Mouse (Mus musculus): ENCODE measurements around the gene Olfr603. TPM values are rescaled to one million over a fixed set of nuclear protein-coding genes. Genes with fewer than 3 reads are reported as not detected.
"Not testable (repeated sequence)": the region's sequence is repeated elsewhere in the genome, so short reads cannot be mapped to it uniquely, and the experiment has no call there.

Olfr603 gene
- not detected in 2 replicates for polyA plus RNA-seq (2015; fragmentation: Nextera tagmentation; extraction: Ambion mirVana)

DNA sequence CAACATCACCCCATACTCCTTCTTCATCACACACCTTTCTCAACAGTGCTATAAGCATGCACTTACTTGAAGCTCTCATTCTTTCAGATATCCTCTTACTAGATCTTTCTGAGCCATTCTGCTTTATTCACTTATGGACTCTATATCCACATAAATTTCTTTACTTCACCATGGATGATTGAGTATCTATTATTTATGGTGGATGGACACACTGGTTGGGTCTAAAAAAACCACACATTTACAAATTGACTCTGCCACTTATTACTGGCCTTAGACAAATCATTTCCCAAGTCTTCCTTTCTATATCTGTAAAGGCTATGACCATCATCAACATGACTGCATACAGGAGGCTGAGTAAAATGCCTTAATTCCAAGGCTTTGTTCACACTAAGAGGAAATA lies at the start of gene Olfr603:
Olfr603 (minus strand) TSS at position 101 of the 400 bp plus-strand sequence.
- Histone ChIP-seq H3K4me3 (replicated peaks) (no peak within 1 kb of the TSS), H3K9me3 (no peaks in the 10 kb centered on the region)
- no peak for ATAC-seq

DNA sequence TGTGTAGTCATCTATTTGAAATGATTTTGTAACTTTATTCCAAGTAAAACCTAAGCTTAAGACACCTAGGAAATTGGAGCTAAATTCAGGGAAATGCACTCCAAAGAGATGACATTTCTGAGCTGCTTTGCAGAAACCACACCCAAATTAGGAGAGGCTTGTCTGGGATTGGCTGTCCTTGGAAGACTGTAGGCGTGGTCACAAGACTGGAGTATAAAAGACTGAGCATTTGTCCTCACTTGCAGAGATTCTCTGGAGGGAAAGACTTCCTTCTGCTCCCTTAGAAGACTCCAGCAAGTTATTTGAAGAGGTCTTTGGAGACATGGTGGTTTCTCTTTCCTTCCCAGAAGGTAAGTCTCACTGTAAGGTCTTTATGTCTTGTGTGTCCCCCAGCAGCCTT lies 28.8 kb upstream of the Olfr603 start, which contains the start of gene Usp17lc:
Usp17lc (plus strand) TSS at position 301 of the 400 bp plus-strand sequence.
- ATAC-seq, H3K36me3 ChIP-seq: not testable (repeated sequence)

More for the DNA sequence above, at the start of gene Olfr603:
- no peak within 1 kb of the TSS for H3K4me2 ChIP-seq (replicated peaks)
- H3K9ac ChIP-seq, result no peak within 1 kb of the TSS
- no peaks in the 10 kb centered on the region for H3K4me1 ChIP-seq (replicated peaks)
- no peaks in the 10 kb centered on the region for H3K36me3 ChIP-seq
- H3K27me3 ChIP-seq (replicated peaks), result no peaks in the 10 kb centered on the region
- H3K27ac ChIP-seq, result no peak within 1 kb of the TSS

DNA sequence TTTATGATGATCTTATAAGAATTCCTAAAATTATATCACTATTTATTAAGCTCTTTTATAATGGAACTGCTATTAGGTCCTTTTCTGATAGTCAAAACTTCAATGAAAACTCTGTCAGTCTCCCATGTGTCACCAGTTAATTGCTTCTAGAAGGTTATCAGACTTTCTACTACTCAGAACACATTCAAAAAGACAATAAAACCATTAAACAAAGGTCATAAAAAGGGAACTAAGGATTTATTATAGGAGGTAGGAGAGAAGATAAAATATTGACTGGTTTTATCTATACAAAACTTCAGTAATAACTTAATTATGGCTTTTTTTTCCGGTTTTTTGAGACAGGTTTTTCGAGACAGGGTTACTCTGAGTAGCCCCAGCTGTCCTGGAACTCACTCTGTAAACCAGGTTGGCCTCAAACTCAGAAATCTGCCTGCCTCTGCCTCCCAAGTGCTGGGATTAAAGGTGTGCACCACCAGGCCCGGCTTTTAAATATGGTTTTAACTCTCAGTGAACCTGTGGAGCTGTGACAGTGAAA lies 20.6 kb upstream of the Olfr603 start:
- not testable (repeated sequence) for H3K27me3 ChIP-seq (replicated peaks); H3K9me3 ChIP-seq; H3K27ac ChIP-seq; H3K4me3 ChIP-seq (replicated peaks); H3K9ac ChIP-seq; H3K4me2 ChIP-seq (replicated peaks); H3K4me1 ChIP-seq (replicated peaks); H3K36me3 ChIP-seq
- 54% methylated on average over 3 of the region's 3 CpGs for WGBS
- ATAC-seq, result peak; percentile 83

More for the DNA sequence above, 28.8 kb upstream of the Olfr603 start, which contains the start of gene Usp17lc:
- H3K9ac ChIP-seq; H3K4me2 ChIP-seq (replicated peaks); H3K4me1 ChIP-seq (replicated peaks); H3K9me3 ChIP-seq; H3K27ac ChIP-seq; H3K4me3 ChIP-seq (replicated peaks); H3K27me3 ChIP-seq (replicated peaks): not testable (repeated sequence)
- WGBS, result 61% methylated on average over 1 of the region's 1 CpGs

DNA sequence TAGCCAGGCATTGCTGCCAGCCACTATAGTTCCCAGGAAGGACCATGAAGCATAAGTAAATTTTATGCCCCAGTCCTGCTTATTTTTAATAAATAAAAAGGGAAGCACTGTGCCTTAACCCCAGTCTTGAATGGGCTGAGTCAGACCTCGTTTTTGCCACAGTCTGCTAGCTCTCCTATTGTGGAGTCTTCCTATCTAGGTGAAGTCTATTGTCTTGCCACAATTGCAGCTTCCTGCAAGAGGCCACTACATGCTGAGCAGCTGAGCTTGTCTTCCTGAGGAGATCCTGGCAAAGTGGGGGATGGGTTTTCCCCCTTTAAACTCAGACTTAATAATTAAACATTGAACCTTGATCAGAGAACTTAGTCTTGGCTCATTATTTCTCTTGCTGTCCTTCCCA lies 13.0 kb upstream of the Olfr603 start:
- H3K4me1 ChIP-seq (replicated peaks), result no peaks in the 10 kb centered on the region
- no peak overlapping the region for H3K9ac ChIP-seq
- H3K27me3 ChIP-seq (replicated peaks), result no peaks in the 10 kb centered on the region
- H3K36me3 ChIP-seq, result no peaks in the 10 kb centered on the region
- no peak overlapping the region for H3K4me2 ChIP-seq (replicated peaks)
- no peaks in the 10 kb centered on the region for H3K9me3 ChIP-seq
- H3K4me3 ChIP-seq (replicated peaks), result no peak overlapping the region
- H3K27ac ChIP-seq, result no peak overlapping the region
- 26% methylated on average over 1 of the region's 1 CpGs for WGBS
- ATAC-seq, result no peak

DNA sequence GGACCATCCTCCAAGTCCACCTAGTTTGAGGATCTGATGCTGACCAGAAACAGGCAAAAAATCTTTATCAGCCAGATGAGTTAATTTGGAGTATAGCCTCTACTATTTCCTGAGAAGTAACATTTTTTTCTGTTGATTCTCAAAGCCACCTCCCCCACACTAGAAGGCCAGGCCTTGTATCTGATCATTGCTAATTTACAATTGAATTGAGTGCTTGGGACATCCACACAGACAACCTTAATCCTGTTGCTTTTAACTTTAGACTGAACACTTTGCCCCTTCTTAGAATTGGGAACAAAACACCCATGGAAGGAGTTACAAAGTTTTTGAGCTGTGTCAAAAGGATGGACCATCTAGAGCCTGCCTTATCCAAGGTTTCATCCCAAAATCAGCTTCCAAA lies 11.8 kb upstream of the Olfr603 start:
- no peak overlapping the region for H3K4me3 ChIP-seq (replicated peaks)
- H3K9ac ChIP-seq, result no peak overlapping the region
- H3K36me3 ChIP-seq, result no peaks in the 10 kb centered on the region
- no peaks in the 10 kb centered on the region for H3K4me1 ChIP-seq (replicated peaks)
- no peaks in the 10 kb centered on the region for H3K27me3 ChIP-seq (replicated peaks)
- ATAC-seq, result no peak
- H3K9me3 ChIP-seq, result no peaks in the 10 kb centered on the region
- H3K27ac ChIP-seq, result no peak overlapping the region
- H3K4me2 ChIP-seq (replicated peaks), result no peak overlapping the region

DNA sequence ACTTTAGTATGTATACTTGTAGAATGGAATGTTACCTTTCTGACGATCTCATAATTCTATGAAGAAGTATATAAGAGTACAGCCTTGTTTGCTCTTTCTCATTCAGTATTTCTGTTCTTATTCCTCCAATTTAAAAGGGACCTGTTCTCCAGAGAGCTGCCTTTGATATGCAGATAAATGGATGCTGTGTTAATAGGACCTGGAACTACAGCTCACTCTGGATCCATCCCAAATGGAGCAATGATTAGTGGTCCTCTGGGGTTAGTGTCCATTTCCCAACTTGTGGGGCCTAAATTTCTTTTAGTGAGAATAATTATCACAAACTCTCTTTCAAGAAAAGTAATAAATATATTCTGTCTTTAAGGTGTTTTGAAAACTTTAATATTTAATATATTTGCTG lies 23.4 kb downstream of the Olfr603 start, which contains the start of gene Olfr601:
Olfr601 (minus strand) TSS at position 101 of the 400 bp plus-strand sequence.
- H3K36me3 ChIP-seq, result no peaks in the 10 kb centered on the region
- WGBS, result 89% methylated on average over 1 of the region's 1 CpGs

DNA sequence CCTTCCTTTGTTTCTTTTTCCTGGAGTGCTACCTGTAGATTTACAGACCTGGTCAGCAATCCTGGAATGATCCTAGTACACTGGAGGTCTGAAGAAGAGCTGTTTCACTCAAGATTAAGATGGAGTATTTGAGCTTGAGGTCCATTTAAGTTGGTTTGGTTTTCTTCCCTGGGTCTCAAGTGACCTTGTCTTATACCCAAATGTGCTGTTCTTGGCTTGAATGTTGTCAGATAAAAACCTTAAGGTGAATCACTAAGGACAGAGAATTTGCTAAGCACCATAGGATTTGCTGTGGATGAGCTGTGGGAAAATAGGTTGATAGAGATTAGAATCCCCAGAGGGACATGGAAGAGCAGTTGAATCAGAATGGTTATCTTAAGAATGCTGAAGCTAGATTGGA lies 36.4 kb downstream of the Olfr603 start, which contains the start of gene Olfr600:
Olfr600 (minus strand) TSS at position 101 of the 400 bp plus-strand sequence.
- Histone ChIP-seq H3K4me1 (replicated peaks) (no peaks in the 10 kb centered on the region), H3K9me3 (no peaks in the 10 kb centered on the region), H3K4me2 (replicated peaks) (no peak within 1 kb of the TSS), H3K36me3 (no peaks in the 10 kb centered on the region), H3K27me3 (replicated peaks) (no peaks in the 10 kb centered on the region), H3K9ac (no peak within 1 kb of the TSS), H3K4me3 (replicated peaks) (no peak within 1 kb of the TSS), H3K27ac (no peak within 1 kb of the TSS)
- no peak for ATAC-seq

More for the DNA sequence above, 23.4 kb downstream of the Olfr603 start, which contains the start of gene Olfr601:
- H3K4me2 ChIP-seq (replicated peaks), result no peak within 1 kb of the TSS
- no peak within 1 kb of the TSS for H3K27ac ChIP-seq
- ATAC-seq, result no peak
- no peaks in the 10 kb centered on the region for H3K4me1 ChIP-seq (replicated peaks)
- H3K9me3 ChIP-seq, result no peaks in the 10 kb centered on the region
- no peaks in the 10 kb centered on the region for H3K27me3 ChIP-seq (replicated peaks)
- no peak within 1 kb of the TSS for H3K9ac ChIP-seq
- no peak within 1 kb of the TSS for H3K4me3 ChIP-seq (replicated peaks)

DNA sequence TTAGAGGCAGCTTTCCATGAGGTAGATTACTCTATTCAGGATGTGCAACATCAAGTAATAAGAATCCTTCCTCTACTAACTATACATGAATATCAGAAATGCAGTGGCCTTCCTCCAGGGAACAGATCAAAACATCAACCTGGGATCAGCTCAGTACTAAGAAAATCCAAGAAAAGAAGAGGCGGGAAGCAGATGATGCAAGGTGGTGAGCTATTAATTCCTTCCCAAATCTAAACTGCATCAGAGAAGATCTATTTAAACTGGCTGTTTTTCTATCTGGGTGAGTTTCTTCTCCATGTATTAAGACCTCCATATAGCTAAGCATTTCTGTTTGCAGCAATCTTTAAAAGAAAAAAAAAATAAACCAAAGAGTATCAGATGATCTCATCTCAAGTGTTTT lies 50.4 kb downstream of the Olfr603 start, which contains the start of gene Olfr599:
Olfr599 (plus strand) TSS at position 301 of the 400 bp plus-strand sequence.
- WGBS, result 89% methylated on average over 1 of the region's 1 CpGs
- no peak for ATAC-seq
- no peak within 1 kb of the TSS for H3K4me3 ChIP-seq (replicated peaks)
- no peak within 1 kb of the TSS for H3K9ac ChIP-seq
- no peaks in the 10 kb centered on the region for H3K9me3 ChIP-seq
- no peaks in the 10 kb centered on the region for H3K27me3 ChIP-seq (replicated peaks)
- H3K27ac ChIP-seq, result no peak within 1 kb of the TSS
- H3K4me2 ChIP-seq (replicated peaks), result no peak within 1 kb of the TSS
- H3K4me1 ChIP-seq (replicated peaks), result no peaks in the 10 kb centered on the region
- H3K36me3 ChIP-seq, result no peaks in the 10 kb centered on the region

Other genes starting within 250 kb of the Olfr603 start
- gene Olfr588-ps1, start 245.3 kb downstream of the Olfr603 start, polyA plus RNA-seq (2015; fragmentation: Nextera tagmentation; extraction: Ambion mirVana), result not detected in 2 replicates
- not detected in 2 replicates for gene Olfr589, start 229.8 kb downstream of the Olfr603 start, polyA plus RNA-seq (2015; fragmentation: Nextera tagmentation; extraction: Ambion mirVana)
- not detected in 2 replicates for gene Olfr591, start 207.8 kb downstream of the Olfr603 start, polyA plus RNA-seq (2015; fragmentation: Nextera tagmentation; extraction: Ambion mirVana)
- gene Olfr592, start 201.4 kb downstream of the Olfr603 start, polyA plus RNA-seq (2015; fragmentation: Nextera tagmentation; extraction: Ambion mirVana), result not detected in 2 replicates
- not detected in 2 replicates for gene Olfr593, start 174.3 kb downstream of the Olfr603 start, polyA plus RNA-seq (2015; fragmentation: Nextera tagmentation; extraction: Ambion mirVana)
- gene Olfr594, start 169.2 kb downstream of the Olfr603 start, polyA plus RNA-seq (2015; fragmentation: Nextera tagmentation; extraction: Ambion mirVana), result not detected in 2 replicates
- gene Usp17ld, start 133.7 kb downstream of the Olfr603 start, polyA plus RNA-seq (2015; fragmentation: Nextera tagmentation; extraction: Ambion mirVana), result not detected in 2 replicates
- not detected in 2 replicates for gene Olfr596, start 80.5 kb downstream of the Olfr603 start, polyA plus RNA-seq (2015; fragmentation: Nextera tagmentation; extraction: Ambion mirVana)
- not detected in 2 replicates for gene Olfr597, start 69.9 kb downstream of the Olfr603 start, polyA plus RNA-seq (2015; fragmentation: Nextera tagmentation; extraction: Ambion mirVana)
- gene Olfr598, start 62.6 kb downstream of the Olfr603 start, polyA plus RNA-seq (2015; fragmentation: Nextera tagmentation; extraction: Ambion mirVana), result not detected in 2 replicates
- gene Olfr599, start 50.3 kb downstream of the Olfr603 start, polyA plus RNA-seq (2015; fragmentation: Nextera tagmentation; extraction: Ambion mirVana), result not detected in 2 replicates
- not detected in 2 replicates for gene Olfr600, start 36.5 kb downstream of the Olfr603 start, polyA plus RNA-seq (2015; fragmentation: Nextera tagmentation; extraction: Ambion mirVana)
- not detected in 2 replicates for gene Olfr601, start 23.5 kb downstream of the Olfr603 start, polyA plus RNA-seq (2015; fragmentation: Nextera tagmentation; extraction: Ambion mirVana)
- gene Usp17lc, start 28.9 kb upstream of the Olfr603 start, polyA plus RNA-seq (2015; fragmentation: Nextera tagmentation; extraction: Ambion mirVana), result not detected in 2 replicates
- not detected in 2 replicates for gene Olfr605, start 59.3 kb upstream of the Olfr603 start, polyA plus RNA-seq (2015; fragmentation: Nextera tagmentation; extraction: Ambion mirVana)
- not detected in 2 replicates for gene Olfr606, start 62.9 kb upstream of the Olfr603 start, polyA plus RNA-seq (2015; fragmentation: Nextera tagmentation; extraction: Ambion mirVana)
- not detected in 2 replicates for gene Olfr607, start 78.0 kb upstream of the Olfr603 start, polyA plus RNA-seq (2015; fragmentation: Nextera tagmentation; extraction: Ambion mirVana)
- gene Olfr608, start 83.7 kb upstream of the Olfr603 start, polyA plus RNA-seq (2015; fragmentation: Nextera tagmentation; extraction: Ambion mirVana), result not detected in 2 replicates
- not detected in 2 replicates for gene Olfr609, start 111.9 kb upstream of the Olfr603 start, polyA plus RNA-seq (2015; fragmentation: Nextera tagmentation; extraction: Ambion mirVana)
- gene Olfr610, start 125.9 kb upstream of the Olfr603 start, polyA plus RNA-seq (2015; fragmentation: Nextera tagmentation; extraction: Ambion mirVana), result not detected in 2 replicates
- not detected in 2 replicates for gene Olfr611, start 134.7 kb upstream of the Olfr603 start, polyA plus RNA-seq (2015; fragmentation: Nextera tagmentation; extraction: Ambion mirVana)
- gene Olfr612, start 156.5 kb upstream of the Olfr603 start, polyA plus RNA-seq (2015; fragmentation: Nextera tagmentation; extraction: Ambion mirVana), result not detected in 2 replicates
- gene Olfr613, start 161.9 kb upstream of the Olfr603 start, polyA plus RNA-seq (2015; fragmentation: Nextera tagmentation; extraction: Ambion mirVana), result not detected in 2 replicates
- not detected in 2 replicates for gene Olfr615, start 169.9 kb upstream of the Olfr603 start, polyA plus RNA-seq (2015; fragmentation: Nextera tagmentation; extraction: Ambion mirVana)
- not detected in 2 replicates for gene Olfr616, start 183.0 kb upstream of the Olfr603 start, polyA plus RNA-seq (2015; fragmentation: Nextera tagmentation; extraction: Ambion mirVana)
- gene Olfr617, start 186.9 kb upstream of the Olfr603 start, polyA plus RNA-seq (2015; fragmentation: Nextera tagmentation; extraction: Ambion mirVana), result not detected in 2 replicates
- gene Olfr618, start 203.9 kb upstream of the Olfr603 start, polyA plus RNA-seq (2015; fragmentation: Nextera tagmentation; extraction: Ambion mirVana), result not detected in 2 replicates
- not detected in 2 replicates for gene Olfr619, start 214.4 kb upstream of the Olfr603 start, polyA plus RNA-seq (2015; fragmentation: Nextera tagmentation; extraction: Ambion mirVana)
- gene Olfr620, start 226.4 kb upstream of the Olfr603 start, polyA plus RNA-seq (2015; fragmentation: Nextera tagmentation; extraction: Ambion mirVana), result not detected in 2 replicates

Data from intestine, embryonic 15.5 days (tissue).